Mouse (Mus musculus): ENCODE measurements around the gene Eva1c.

- TF ChIP-seq POLR2A (IDR thresholded peaks at IDR 0.05; ENCODE audit: borderline replicate concordance, extremely low read depth, insufficient read depth, insufficient read length, poor library complexity, severe bottlenecking) (no peak), CTCF (IDR thresholded peaks at IDR 0.05; ENCODE audit: borderline replicate concordance, extremely low read depth, insufficient read depth, insufficient read length) (no peak)
Observed at GRCm38 (mm10) chr16:90903300-90903699, 76.8 kb downstream of the Eva1c start.

All from brain, embryonic 14.5 days (tissue).